Mouse (Mus musculus): Measurements from ENCODE around the gene Nrxn1.

- no peak for TF ChIP-seq MAFK (IDR thresholded peaks at IDR 0.05; ENCODE audit: borderline replicate concordance, low read depth, low read length)
- TF ChIP-seq CTCF (IDR thresholded peaks at IDR 0.05 in 2 of 3, conservative IDR thresholded peaks at IDR 0.05 in 1 of 3; ENCODE audit: control insufficient read depth in 1 of 3, insufficient read depth in 1 of 3, low read depth in 2 of 3, low read length in 3 of 3, poor library complexity in 1 of 3, severe bottlenecking in 1 of 3), result no peak
- TF ChIP-seq POLR2AphosphoS2 (IDR thresholded peaks at IDR 0.05; ENCODE audit: low read length), result no peak
Measured at GRCm38 (mm10) chr17:90443067-90443466, 649.8 kb downstream of the Nrxn1 start.

All from MEL (cell line).